Mouse (Mus musculus): ENCODE data around the gene Maats1.

Maats1 gene

DNA sequence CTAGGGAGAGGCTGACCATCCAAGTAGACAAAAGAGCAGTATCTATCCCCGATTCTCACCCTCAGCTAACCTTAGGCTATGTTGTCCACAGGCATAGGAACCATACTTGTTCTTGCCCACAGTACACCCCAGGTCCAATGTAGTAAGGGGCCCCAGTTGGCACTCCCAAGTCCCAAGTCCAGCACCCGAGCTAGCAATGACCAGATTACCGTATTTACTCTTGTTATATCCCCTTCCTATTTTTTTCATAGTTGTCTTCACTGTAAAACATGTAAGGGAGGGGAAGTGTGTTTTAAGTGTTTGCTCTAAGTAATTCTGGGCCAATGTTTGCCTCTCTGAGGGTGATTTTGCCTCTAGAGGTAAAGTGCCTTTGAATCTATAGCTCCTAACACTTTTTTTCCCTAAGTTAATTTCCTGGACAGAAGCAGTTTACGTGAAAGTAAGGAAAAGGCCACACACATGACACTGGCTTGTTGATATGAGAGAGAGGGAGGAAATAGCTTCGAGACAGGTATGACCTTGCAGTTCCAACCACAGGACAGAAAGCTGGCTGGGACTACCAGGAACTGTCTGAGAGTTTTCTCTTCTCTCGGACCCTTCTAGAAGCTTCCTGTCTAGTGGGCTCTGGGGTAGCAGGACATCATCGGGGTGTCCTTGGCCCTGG is 47.1 kb downstream of the Maats1 start, which contains the start of gene Nr1i2:
Nr1i2 (minus strand) TSS at position 140 of the 664 bp plus-strand sequence.
- DNase-seq (ENCODE audit: low spot score): no peak

DNA sequence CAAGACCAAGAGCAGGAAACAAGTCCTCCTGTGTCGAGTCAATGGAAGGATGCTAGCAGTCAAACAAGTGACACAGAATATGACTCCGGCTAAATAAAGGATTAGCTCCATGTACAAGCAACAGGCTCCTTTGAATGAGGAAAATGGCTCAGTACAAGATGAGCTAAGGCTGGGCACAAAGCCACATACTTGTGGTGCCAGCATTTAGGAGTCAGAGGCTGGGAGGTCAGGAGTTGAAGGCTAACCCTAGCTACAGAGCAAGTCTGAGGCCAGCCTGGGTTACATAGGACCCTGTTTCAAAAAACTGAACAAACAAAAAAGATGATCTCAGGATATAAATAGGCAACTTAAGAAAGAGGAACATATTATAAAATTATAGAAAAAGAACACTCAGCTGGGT is 51.8 kb downstream of the Maats1 start:
- no peak for DNase-seq (ENCODE audit: low spot score)

DNA sequence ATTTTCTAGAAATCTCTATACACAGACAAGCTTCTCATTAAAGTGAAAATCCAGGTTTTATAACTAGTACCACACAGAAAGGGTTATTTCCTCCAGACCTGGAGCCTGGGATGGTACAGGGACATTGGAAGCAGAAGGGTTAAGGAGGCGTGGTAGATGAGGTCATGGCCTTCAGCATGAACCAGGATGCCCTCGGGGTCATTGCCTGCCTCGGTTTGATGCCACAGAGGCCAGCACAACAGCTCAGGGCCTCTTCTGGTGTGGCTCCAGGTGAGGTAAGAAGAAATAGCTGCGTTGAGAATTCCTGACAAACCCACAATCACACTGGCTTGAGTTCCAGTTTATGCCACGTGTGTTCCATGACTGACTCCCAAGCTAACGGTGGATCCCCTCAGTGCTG is 53.1 kb downstream of the Maats1 start:
- no peak for DNase-seq (ENCODE audit: low spot score)

DNA sequence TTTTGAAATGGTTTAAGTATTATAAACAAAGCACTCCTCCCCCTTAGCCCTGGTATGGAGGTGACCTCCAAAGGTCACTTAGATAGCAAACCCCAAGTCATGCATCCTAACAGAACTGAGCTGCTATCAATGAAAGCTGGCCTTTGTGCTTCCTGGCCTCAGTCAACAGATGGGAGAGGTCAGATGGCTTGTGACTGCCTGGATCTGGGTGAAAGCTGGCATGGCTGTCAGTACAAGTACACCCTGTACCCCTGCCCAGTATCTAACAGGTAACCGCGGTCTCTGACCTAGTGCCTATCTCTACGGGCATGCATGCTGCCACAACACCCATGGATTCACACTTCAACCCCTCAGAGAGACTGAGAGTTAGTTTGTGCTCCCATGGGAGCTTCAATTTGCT is 54.2 kb downstream of the Maats1 start:
- DNase-seq (ENCODE audit: low spot score): no peak

DNA sequence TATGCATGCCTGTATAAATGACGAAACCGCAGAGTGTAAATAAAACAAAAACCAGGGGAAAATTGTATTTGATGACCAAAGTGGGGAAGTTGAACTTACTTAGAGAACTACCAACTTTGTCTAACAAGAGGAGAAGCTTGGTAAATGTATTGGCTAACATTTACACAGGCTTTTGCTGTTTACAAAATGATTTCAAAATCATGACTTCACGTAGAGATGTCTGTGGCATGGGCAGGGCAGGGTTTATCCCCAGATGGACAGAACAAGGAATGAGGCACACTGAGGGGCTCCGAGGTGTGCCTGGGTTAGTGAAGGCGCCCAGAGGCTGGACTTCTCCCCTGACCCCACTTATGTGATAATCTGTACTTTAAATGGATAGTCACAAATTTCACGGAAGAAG is 54.6 kb downstream of the Maats1 start:
- DNase-seq (ENCODE audit: low spot score): no peak

DNA sequence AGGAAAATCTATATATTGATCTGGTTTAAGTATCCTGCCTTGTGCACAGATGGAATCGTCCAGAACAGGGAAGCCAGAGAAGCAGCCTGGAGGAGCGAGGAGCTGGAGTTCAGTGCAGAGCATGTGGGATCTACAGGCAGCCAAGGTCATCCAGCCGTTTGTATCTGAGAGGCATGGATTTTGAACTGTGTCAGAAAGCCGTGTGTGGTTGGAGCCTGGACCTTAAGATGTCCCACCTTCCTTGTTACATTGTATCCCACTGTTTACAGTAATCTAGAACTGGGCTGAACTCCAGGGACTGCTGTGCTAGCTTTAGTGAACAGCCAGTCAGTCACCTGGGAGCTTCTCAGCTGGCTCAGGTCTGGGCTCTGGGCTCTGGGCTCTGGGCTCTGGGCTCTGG is 55.4 kb downstream of the Maats1 start:
- DNase-seq (ENCODE audit: low spot score): peak; percentile 61

DNA sequence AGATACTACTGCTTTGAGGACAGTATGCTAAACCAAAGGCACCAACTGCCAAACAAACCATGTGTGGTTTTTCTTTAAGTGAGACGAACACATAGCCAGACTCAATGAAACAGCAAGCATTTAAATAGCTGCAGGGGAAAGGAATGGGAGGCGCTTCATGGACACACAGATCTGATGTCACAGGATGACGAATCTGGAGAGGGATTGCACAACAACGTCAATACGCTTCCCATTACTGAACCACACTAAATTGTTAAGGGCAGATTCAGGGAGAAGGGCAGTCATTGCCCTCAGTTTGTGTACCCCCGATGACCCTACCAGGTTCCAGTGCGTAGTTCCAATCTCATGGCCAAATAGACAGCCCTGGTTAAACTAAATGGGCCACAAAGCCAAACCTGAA is 56.1 kb downstream of the Maats1 start:
- no peak for DNase-seq (ENCODE audit: low spot score)

DNA sequence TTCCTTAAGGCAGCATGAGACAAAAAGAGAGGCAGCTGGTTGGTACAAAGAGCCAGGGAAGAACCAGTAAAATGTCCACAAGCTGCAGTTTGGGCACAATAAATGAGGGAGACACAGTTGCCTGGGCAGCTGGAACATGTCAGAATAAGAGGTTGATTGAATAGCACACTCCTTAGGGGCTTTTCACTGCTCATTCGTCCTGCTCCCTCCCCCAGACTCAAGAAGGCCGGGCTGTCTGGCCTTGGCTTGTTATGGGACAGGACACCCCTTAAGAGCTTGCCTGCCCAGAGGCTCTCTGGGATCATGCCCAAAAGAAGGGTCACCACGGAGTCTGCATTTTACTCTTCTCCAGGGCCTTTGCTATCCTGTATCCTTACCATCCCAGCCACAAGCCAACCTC is 58.6 kb downstream of the Maats1 start:
- no peak for DNase-seq (ENCODE audit: low spot score)

DNA sequence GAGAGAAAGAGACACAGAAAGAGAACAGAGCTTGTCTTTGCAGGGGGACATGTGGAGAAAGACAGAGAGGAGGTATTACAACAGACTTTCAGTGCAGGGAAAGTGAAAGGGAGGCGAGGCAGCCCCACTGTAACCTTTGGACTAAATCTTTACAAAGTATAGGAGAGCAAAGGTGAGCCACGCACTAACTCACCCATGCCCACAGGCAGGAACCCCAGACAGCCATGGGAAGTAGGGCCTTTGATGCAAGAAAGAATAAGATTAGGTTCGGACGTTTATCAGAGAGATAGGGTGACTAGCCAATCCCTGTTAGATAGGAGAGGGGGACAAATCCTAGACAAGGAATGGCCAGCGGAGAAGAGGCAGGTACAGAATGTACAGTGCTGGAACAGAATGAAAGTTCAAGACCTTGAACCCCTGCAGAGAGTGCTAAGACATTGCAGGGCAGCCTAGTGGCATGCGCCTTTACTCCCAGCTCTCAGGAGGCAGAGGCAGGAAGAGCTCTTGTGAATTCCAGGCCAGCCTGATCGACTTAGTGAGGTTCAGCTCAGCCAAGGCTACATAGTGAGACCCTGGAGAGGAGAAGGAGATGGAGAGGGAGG is 59.3 kb downstream of the Maats1 start:
- DNase-seq (ENCODE audit: low spot score): no peak

DNA sequence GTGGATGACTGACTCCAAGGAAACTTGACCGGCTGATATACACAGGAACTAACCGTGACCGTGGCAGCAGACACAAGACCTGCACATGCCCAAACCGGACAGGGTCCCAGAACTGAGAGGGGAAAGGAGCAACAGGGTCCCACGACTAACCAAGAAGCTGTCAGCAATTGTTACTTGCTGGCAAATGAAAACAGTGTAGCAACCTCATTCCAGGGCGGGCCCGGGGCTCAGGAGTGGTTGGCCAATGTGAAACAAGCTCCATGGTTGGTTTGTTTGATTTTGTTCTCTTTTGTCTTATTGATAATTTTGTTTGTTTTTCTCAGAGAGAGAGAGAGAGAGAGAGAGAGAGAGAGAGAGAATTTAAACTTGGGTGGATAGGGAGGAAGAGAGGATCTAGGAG is 61.0 kb downstream of the Maats1 start:
- DNase-seq (ENCODE audit: low spot score): peak; percentile 49

DNA sequence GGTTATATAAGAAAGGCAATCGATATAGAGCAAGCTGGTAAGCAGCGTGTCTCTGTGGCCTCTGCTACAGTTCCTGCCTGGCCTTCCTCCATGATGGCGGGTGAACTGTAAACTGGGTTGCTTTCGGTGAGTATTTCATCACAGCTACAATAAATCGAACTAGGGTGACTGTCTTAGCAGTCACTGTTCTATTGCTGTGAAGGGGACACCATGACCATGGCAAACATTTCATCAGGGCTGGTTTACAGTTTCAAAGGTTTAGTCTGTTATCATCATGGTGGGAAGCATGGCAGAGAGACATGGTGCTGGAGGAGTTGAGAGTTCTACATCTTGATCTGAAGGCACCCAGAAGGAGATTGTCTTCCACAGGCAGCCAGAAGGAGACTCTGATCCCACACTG is 62.1 kb downstream of the Maats1 start:
- DNase-seq (ENCODE audit: low spot score): no peak

DNA sequence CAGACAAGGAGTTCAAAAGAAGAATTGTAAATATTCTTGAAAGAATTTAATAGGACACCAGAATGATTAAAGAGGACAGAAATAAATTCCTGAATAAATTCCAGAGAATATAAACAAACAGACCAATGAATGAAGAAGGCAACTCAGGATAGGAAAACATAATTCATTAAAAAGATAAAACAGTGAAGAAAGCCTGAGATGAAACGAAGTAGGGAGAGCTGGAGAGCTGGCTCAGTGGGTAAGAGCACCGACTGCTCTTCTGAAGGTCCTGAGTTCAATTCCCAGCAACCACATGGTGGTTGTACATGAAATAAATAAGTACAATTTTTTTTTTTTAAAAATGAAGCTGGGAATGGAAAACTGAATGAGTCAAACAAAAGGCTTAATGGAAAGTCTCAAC is 67.2 kb downstream of the Maats1 start:
- DNase-seq (ENCODE audit: low spot score): no peak

DNA sequence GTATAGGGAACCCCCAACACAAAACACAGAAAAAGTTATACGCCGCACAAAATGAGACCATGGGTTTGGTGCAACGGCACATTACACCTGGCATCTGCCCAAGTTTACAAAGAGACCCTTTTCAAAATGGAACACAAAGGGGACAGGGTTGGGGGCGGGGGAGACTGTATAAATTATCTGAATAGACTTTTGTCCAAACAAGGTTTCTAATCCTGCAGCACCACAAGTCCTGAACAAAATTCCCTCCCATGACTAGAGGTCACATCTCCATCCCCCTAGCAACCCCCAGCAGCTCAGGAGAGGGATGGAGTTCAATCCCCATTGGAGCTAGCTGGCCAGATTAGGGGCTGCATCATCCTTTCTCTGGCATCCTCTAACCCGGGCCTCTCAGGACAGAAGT is 69.5 kb downstream of the Maats1 start:
- DNase-seq (ENCODE audit: low spot score): no peak

DNA sequence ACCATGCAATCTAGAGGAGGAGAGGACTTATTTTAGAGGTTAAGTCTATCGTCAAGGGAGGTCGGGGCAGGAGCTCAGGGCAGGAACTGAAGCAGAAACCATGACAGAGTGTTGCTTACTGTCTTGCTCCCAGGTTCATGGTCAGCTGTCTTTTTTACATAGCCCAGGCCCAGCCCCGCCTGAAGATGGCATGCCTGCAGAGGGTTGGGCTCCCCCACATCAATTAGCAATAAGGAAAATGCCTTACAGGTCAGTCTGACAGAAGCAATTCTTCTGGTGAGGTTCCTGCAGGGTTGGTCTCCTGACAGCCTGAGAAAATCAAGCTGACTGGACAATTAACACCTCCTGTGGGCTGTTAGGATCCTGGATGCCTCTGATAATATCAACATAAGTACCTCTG is 70.3 kb downstream of the Maats1 start:
- DNase-seq (ENCODE audit: low spot score): no peak

DNA sequence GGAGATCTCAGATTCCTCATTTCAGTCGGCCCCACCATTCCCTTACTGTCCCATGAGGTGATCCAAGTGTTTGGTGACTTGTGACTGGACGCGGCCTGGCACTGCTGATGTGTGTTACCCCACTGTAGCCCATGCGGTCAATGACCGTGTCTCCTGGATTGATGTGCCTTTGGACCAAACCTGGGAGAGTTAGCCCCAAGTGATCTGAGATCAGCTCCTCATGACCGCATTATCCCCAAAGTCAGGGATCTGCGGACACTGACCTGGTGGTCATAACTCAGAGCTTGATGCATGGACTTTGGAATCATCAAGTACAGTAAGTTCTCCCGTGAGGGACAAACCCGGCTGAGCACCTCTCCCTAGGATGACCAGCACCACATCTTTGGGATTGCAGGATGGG is 86.0 kb downstream of the Maats1 start:
- no peak for DNase-seq (ENCODE audit: low spot score)

DNA sequence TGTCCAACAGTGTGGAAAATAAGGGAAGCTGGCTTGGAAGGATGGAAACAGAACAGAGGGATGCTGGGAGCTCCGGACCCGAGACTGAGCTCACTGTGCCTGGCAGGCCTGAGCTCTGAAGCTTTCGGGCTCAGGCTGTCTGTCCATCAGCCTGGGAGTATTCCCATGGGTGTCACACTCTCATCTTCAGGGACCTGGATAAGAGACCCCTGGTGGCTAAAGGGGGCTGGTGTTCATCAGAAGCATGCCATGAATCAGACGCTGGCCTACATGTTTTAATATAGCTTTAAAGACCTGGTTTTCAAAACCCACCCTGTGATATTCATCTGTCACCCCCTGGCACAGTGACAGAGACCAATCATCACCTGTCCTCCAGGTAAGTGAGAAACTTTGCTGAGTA is 86.8 kb downstream of the Maats1 start:
- DNase-seq (ENCODE audit: low spot score): no peak

DNA sequence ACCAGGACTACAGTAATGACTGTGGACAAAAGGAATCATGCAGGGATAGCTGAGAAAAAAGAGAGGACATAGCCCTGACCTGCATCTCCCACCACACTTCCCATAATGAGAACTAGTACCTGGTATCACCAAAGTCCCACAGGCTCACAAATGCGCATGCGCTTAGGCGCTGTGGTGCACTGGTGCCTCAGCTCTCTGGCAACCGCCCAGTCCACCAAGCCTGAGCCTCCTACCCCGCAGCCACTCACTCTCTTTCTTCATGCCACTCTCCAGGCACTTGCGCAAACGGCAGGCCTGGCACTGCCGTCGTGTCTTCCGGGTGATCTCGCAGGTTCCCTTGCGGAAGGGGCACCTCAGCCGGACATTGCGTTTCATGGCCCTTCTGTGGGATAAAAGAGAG is 87.9 kb downstream of the Maats1 start:
- DNase-seq (ENCODE audit: low spot score): peak; percentile 40

DNA sequence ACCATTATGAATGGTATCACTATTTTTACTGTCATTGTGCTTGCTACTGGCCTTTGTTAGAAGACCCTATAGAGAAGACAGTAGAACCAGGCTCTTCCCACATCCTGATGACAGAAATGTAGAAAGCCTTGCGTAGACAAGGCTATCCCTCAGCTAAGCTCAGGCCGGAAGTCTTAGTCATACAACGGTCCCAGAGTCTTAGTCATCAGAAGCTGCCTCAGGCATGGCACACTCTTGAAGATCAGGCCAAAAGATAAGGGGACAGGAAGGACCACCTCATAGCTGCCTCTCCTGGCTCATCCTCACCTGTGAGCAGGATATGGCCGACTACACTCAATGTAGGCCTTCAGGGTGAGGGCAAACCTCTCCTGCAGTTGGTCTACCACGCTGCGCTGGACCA is 91.5 kb downstream of the Maats1 start:
- DNase-seq (ENCODE audit: low spot score): no peak

DNA sequence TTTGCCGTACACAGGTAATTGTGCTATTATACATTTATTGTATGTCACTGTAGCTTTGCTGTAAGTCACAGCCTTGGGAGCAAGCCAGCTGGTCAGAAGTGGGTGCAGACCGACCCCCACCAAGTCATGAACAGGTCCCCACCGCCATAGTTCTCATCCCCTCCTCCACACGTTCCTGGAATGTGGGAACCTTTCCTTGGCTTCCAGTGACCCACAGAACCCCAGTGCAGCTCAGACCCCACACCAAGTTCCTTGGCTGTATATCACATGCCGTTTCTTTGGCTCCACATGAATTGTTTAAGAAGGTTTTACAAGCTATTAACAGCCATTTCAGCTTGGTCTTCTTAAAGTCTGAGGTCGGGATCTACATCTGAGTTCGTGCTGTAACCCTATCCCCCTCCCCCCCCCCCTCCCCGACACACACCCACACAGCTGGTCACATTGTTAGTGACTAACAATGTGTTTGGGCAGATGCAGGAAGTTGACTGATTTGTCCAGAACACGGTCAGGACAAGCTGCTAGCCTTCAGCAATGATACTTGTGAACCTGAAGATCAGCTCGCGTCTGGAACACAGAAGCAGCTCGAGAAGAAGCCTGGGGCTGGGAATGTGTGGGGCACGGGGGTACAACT is 93.5 kb downstream of the Maats1 start:
- DNase-seq (ENCODE audit: low spot score): no peak

Measured in testis, postnatal 14 days (tissue).